Mouse (Mus musculus) layer of hippocampus, adult 9-10 months (tissue): ENCODE data around the gene Epc2.

ENCODE experiments used
- DNase-seq: peaks from one replicate; pipeline ENCODE4 v3.0.0; 2022; ENCODE audit warnings: low spot score

Epc2 gene

GRCm38 (mm10) chr2:49570778-49571101 lies 119.5 kb downstream of the Epc2 start:
- DNase-seq, result no peak

DNA sequence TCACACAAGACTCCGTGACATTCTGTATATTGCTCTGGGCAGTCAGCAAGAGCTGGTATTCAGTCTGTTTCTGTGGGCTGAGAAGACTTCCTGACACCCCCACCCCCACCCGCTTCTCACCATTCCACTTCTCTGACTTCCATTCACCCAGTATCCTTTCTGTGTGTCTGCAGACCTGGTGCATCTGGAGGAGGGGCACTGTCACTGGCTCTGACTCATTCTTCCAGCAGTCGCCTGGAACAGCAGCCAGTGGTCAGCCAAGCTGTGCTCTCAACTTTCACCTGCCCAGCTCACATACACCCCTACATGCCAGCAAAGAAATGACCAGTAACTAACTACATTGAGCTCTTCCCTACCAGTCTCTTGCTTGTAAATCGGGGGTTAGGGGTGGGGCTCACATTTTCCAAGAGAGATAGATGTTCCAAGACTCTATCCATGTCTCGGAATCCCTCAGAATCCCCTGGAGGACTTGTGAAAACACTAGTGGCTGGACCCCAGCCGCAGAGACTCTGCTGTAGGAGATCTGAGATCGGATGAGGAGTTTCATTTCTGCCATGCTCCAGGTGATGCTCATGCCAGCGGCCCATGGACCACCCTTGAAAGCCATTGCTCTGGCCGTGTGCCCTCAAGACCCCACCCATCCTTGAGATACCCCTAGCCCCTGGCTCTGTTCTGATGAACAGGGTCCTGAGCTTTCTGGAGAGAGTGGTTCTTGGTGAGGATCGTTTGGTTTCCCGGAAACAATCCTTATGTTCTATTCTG lies 120.1 kb downstream of the Epc2 start:
- DNase-seq, result no peak

DNA sequence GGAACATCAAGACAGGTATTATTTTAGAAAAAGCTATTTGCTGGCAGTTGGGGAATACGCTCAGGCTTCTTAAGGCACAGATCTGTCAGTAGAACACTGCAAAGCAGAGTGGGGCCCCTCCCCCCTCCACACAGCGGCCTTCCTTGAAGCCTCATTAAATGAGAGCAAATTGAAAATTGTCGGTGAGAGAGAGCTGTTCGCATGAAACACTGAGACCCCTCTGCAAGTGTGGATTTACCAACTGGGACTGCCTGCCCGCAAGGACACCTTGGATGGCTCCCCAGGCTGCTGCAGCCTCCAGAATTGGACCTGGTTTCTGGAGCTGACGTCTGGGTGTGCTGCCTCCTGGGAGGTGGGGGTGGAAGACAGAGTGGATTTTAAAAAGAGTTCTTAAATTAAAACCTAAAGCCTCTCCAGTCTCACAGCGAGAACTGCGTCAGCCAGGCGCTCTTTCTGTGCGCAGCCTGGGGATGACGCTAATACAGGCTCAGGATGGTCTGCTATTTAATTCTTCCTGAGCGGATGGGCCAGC lies 120.9 kb downstream of the Epc2 start:
- no peak for DNase-seq

DNA sequence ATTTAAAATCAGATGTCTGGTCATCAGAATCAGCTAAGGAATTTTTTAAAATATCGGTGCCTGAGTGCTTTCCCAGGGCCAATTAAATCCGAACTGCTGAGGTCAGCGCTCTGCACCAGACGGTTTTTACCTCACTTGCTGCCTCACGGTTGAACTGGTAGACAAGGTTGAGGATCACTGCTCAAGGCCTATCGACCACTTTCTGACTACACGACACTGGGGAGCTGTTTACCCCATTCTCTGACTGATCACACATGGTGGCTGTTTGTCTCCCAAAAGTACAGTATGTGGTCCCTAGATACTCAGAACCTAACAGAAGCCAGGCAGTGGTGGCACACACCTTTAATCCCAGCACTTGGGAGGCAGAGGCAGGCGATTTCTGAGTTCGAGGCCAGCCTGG lies 121.4 kb downstream of the Epc2 start:
- no peak for DNase-seq

DNA sequence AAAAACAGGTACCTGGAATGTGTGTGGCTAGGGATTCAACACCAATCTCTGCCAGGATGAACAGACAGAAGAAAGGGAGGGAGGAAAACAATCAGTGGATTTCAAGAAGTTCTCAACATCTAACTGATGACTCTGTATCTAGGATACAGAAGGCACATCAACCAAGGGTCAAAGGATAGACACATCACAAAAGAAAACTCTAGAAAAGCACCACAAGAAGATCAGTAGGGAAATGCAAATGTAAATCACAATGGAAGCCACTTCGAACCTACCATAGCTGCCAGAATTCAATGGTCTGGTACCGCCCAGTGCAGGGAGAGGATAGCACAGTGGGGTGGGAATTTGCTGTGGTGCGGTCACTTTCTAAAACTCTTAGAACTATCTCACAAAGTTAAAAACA lies 122.0 kb downstream of the Epc2 start:
- DNase-seq, result no peak

DNA sequence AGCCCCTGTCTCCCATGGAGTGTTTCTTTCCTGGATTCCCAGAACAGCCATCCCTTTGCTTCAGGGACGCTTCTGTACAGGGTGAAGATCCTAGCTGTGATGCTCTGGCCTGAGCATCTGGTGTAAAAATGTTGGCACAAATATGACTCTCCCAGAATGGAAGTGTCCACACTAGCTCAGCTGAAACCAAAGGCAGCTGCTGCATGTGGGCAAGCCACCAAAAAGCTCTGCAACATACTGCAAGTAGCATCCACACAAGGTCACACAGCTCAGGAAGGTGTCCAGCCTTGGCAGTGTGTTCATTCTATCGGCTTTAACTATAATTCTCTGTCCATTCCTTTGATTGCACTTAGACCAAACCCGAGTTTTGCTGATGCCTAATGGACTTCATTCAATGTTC lies 129.3 kb downstream of the Epc2 start:
- no peak for DNase-seq

- DNase-seq, result no peak
Measured at GRCm38 (mm10) chr2:49582546-49582945, 131.3 kb downstream of the Epc2 start.

GRCm38 (mm10) chr2:49583311-49583710 lies 132.0 kb downstream of the Epc2 start:
- no peak for DNase-seq

- no peak for DNase-seq
Measured at GRCm38 (mm10) chr2:49590450-49590849, 139.2 kb downstream of the Epc2 start.

DNA sequence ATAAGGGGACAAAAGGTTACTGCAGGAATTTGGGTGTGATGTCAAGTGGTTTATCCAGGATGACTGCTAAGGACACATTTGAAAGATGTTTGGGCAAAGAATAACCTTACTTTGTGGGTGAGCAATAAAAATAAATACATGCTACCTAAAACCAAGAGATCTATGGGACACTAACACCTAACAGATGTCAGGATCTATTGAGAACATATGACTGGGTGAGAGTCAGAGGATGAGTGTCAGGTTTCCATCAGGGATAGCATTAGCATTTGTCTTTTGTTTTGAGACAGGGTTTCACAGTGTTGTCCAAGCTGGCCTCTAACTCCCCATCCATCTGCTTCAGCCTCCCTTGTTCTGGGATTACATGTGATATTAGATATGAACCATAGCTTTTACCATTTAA lies 141.6 kb downstream of the Epc2 start:
- no peak for DNase-seq

DNA sequence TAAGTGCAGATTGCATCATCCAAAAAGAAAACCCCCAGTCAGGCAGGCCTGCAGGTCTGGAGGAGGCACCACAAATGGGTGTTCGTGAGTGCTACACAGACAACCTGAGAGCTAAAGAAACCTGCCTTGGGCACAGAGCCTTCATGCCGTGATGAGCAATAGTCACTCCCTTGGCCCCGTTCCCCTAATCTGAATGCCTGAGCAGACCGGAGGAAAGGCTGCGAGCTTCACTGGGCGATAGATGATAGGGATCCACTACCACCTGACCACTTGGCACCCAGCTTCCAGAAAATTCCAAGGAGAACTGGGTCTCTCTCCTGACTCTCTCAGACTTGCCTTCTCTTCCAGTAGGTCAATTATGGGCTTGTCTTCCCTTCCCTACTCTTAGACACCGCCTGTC lies 143.6 kb downstream of the Epc2 start:
- no peak for DNase-seq

DNA sequence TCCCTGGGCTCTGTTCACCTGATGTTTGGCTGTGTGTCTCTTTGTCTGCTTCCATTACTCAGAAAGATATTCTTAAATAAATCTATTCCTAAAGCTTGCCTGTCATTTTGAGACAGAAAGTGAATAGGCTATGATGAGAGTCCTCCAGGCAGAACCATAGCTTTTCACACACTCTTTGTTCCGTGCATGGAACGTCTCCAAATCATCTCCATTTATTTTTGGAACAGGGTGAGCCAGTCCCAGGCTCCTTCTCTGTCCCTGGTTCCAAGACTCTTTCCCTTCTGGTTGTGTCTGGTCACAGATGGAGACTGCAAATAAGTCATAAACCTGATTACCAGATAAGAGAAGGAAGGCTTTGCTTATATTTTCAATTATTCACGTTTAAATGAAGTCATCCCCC lies 145.0 kb downstream of the Epc2 start:
- DNase-seq, result no peak

DNA sequence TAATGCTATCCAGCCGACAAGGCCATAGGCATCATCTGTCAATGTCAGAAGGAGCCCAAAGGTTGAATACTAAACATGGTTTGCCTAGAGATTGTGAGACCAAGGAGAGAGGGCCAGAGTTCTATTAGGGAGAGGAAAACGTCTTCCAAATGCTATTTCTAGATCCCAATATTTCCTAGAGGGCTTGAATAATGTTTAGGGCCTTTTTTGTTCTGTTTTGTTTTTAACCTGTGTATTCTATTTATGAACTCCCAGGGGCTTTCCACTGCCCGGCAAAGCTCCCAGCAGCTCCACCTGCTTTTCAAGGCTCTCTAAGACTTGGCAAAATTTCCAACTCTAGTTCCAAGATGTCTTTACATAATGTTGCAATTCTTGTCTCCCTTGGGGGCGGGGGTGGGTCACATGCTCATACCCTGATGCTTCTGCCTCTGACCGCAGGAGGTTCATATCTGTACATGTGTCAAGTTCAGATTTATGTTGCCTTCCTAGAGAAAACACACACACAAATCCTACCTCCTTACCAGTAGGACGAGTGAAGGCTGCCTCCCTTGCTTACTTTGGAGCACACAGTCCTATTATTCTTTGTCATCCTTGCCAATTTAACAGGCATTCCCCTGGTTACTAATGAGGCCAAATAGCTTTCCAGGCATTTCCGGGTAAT lies 148.9 kb downstream of the Epc2 start:
- no peak for DNase-seq
